Mouse (Mus musculus): Measurements from ENCODE around the gene Gm38392.
"Not testable (repeated sequence)": the region's sequence is repeated elsewhere in the genome, so short reads cannot be mapped to it uniquely, and the experiment has no call there.

Gm38392 gene

DNA sequence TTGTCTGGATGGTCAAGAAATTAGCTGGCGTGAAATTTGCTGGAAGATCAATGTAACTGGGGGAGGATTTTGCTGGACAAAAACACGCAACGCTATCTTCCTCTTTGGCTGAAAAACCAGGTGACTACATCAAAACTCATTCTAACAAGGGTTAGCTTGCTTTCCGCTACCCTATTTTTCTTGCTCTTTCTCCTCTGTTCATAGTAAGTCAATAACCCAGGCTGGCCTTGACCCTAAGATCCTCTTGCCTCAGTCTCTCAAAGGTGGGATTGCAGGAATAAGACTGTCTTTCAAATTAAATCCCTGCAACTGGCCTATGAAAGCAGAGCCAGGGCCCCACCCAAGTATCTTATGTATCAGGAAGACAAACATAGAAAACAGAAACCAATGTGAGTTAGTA lies at the start of gene Gm38392:
Gm38392 (minus strand) TSS at position 101 of the 400 bp plus-strand sequence.
- in situ Hi-C loops (cut with MboI, MseI) = no loop called here

GRCm38 (mm10) chr3:88336058-88337013 lies 49.3 kb upstream of the Gm38392 start, which contains the start of the genes Tmem79 and Smg5:
Gene Tmem79, minus strand, starts transcription at chr3:88336148.
Gene Smg5, plus strand, starts transcription at chr3:88336260.
- in situ Hi-C loops (cut with MboI, MseI) = no loop called here

GRCm38 (mm10) chr3:88335436-88336053 lies 48.5 kb upstream of the Gm38392 start:
- in situ Hi-C loops (cut with MboI, MseI) = no loop called here

DNA sequence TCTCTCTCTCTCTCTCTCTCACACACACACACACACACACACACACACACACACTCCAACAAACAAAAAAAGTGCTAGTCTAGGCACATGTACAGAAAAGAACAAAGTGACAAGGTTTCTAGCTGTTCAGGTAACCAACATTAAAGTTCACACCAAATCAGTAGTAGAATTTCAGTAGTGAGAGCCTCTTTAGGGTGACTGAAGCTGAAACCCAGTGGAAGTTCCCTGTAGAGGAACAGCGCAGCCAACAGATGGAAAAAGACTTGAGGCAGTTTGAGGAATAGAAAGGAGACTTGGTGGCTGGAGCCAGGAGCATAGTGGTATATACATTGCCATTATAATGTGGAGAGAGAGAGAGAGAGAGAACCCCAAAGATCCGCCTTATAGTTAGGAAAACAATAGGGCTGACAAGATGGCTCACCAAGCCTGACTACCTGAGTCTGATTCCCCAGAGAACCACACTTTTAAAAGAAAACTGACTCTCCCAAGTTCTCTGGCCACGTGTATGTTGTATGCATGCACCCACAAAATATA lies 48.0 kb upstream of the Gm38392 start:
- in situ Hi-C loops (cut with MboI, MseI) = no loop called here

DNA sequence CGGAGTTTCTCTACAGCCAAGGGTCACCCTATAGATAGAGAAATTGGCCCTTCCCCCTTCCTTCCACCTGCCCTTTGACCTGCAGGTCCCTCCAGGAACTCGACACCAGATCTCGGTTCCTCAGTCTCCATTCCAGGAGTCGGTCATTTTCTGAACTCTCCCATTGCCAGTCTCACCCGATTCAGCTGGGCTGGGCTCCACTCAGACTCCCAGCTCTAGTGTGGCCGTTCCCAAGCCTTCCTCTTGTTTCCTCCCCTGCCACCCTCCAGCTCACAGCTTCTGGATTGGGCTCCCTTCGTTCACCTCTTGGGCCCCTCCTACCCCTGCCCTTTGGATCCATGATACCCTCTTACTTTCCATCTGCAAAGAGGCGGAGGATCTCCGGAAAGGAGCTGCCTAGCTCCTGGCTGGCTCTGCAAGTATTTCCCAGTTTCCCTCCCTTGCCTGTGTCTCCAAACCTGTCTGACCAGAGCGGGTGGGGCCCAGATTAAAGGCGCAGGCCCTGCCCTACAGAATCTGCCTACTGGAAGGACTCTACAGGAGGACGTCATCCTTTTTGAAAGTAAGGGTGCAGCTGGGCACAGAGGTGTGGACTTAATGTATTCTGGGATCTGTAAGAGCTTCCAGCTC lies 47.1 kb upstream of the Gm38392 start:
- in situ Hi-C loops (cut with MboI, MseI) = no loop called here

- in situ Hi-C loops (cut with MboI, MseI) = no loop called here
Measured at GRCm38 (mm10) chr3:88331282-88331681, 44.3 kb upstream of the Gm38392 start.

DNA sequence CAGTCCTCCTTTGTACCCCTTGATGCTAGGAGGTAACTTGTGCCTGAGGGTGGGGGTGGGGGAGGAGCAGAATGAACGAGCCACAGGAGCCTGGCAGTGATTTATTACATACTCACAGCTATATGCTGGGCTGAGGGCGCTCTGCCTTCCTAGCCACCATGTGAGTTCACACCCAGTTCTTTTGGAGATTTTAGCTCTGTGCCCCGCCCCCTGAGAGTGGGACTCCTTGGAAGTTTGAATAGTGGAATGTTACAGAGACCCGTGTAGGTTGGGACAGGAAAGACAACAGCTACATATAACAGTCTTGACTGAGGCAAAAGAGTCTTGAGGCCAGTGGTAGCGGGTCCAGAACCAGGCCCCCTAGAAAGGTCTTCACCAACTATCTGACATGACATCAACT lies 41.9 kb upstream of the Gm38392 start:
- in situ Hi-C loops (cut with MboI, MseI) = no loop called here

GRCm38 (mm10) chr3:88324951-88325405 lies 38.0 kb upstream of the Gm38392 start, which contains the start of gene Glmp:
Gene Glmp, plus strand, starts transcription at chr3:88325023.
- in situ Hi-C loops (cut with MboI, MseI) = no loop called here

GRCm38 (mm10) chr3:88299172-88299571 lies 12.2 kb upstream of the Gm38392 start:
- in situ Hi-C loops (cut with MboI, MseI) = no loop called here

- in situ Hi-C loops (cut with MboI, MseI) = no loop called here
Measured at GRCm38 (mm10) chr3:88297321-88297851, 10.4 kb upstream of the Gm38392 start.

- in situ Hi-C loops (cut with MboI, MseI) = no loop called here
Measured at GRCm38 (mm10) chr3:88296561-88297318, 9.7 kb upstream of the Gm38392 start, which contains the start of the genes Tsacc and Cct3. Gene Tsacc, minus strand, starts transcription at chr3:88296999. Gene Cct3, plus strand, starts transcription at chr3:88297116.

- in situ Hi-C loops (cut with MboI, MseI) = no loop called here
Measured at GRCm38 (mm10) chr3:88296110-88296560, 9.1 kb upstream of the Gm38392 start.

DNA sequence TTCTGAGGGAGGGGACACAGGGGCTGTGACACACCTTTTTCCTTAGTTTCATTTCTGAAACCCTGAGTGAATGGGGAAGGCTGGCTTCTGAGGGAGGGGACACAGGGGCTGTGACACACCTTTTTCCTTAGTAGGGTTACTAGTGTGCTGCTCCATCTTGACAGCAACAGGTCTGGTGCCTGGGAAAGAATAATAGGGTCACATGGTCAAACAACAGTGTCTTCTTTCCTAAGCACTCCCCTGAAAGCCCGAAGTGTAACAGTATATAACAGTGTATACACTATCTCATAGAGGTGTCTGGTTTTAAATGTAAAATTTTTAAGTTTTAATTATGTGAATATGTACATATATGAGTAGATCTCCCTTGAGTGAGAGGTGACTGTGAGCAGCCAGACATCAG lies 8.3 kb upstream of the Gm38392 start:
- in situ Hi-C loops (cut with MboI, MseI) = not testable (repeated sequence)

- in situ Hi-C loops (cut with MboI, MseI) = no loop called here
Measured at GRCm38 (mm10) chr3:88291970-88292369, 5.0 kb upstream of the Gm38392 start.

GRCm38 (mm10) chr3:88288133-88288713 lies 1.2 kb upstream of the Gm38392 start:
- in situ Hi-C loops (cut with MboI, MseI) = not testable (repeated sequence)

GRCm38 (mm10) chr3:88285565-88285895 lies 1.5 kb downstream of the Gm38392 start:
- in situ Hi-C loops (cut with MboI, MseI) = not testable (repeated sequence)

- in situ Hi-C loops (cut with MboI, MseI) = not testable (repeated sequence)
Measured at GRCm38 (mm10) chr3:88284815-88285564, 2.0 kb downstream of the Gm38392 start.

DNA sequence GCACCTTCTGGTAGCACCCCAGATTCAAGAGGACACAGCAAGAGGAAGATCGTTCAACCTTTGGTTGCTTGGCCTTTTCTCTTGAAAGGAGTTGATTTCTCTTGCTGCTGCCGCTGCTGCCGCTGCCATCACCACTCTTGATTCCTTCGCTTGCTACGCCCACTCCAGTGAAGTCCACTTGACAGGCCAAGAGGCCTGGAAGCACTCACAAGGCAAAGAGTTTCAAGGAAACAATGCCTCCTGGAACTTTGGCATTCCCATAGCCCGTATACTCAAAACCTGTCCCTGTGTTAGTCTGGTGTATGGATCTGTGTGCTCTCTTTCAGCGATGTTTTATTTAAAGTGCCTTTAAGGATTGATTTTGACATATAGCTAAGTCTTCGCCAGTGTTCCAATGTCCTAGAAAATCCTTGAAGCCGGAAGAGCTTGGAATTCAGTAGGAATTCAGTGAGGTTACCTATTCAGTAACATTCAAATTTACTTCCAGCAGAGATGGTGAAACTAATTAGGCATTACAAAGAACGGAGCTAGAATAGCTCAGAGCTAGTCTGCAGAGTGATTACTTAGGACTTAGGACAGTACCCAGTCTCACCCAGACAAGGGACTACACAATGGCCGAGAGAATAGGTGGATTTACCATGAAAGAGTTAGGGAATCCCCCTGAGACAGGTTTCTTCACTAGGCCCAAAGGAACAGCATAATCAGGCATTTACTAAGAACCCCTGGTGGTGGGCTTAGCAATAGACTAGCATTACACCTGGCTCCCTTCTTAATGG lies 5.7 kb downstream of the Gm38392 start:
- in situ Hi-C loops (cut with MboI, MseI) = not testable (repeated sequence)

DNA sequence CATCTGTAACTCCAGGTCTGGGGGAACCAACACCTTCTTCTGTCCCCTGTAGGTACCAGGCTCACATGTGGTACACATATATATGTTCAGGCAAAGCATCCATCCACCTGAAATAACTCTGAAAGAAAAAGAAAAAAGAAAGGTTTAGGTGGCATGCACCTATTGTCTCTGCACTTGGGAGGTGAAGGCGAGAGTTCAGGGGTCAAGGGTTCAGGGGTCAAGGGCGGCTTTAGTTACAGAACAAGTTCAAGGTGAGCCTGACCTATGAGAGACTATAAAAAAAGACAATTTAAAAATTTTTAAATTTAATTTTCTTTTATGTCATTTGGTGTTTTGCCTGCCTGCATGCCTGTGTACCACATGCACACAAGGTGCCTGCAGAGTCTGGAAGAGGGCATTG lies 7.0 kb downstream of the Gm38392 start:
- in situ Hi-C loops (cut with MboI, MseI) = no loop called here
